Mouse (Mus musculus) heart, embryonic 16.5 days (tissue): Measurements from ENCODE around the gene Nkpd1. TPM values are rescaled to one million over a fixed set of nuclear protein-coding genes. Genes with fewer than 3 reads are reported as not detected.

Experiments
- ATAC-seq: fragments of 200-750 bp; cut with Nextera tagmentation; replicated peaks from 2 replicates; pipeline ENCODE4 v1.8.0; 2017; ENCODE audit warnings: moderate number of reproducible peaks; ENCODE audit not compliant: insufficient read depth, low FRiP score; ENCODE audit errors: extremely low read depth
- H3K27ac ChIP-seq: fragments of 300-500 bp; sonication (generic); 2 replicates; pipeline ENCODE4 v1.5.1; 2014; ENCODE audit warnings: mild to moderate bottlenecking, low read length, control low read depth, moderate library complexity
- H3K27me3 ChIP-seq: fragments of 300-500 bp; sonication (generic); 2 replicates; pipeline ENCODE4 v1.6.1; 2014; ENCODE audit warnings: low read length, mixed read lengths; ENCODE audit not compliant: control insufficient read depth, insufficient read depth
- H3K36me3 ChIP-seq: fragments of 300-500 bp; sonication (generic); 2 replicates; pipeline ENCODE4 v1.6.1; 2014; ENCODE audit not compliant: control insufficient read depth, insufficient read depth
- H3K4me1 ChIP-seq: fragments of 300-500 bp; sonication (generic); 2 replicates; pipeline ENCODE4 v1.6.1; 2014; ENCODE audit warnings: low read length, mixed read lengths; ENCODE audit not compliant: control insufficient read depth, insufficient read depth
- H3K4me2 ChIP-seq: fragments of 300-500 bp; sonication (generic); 2 replicates; pipeline ENCODE4 v1.6.1; 2014; ENCODE audit warnings: low read depth, mild to moderate bottlenecking, control low read depth, low read length
- H3K4me3 ChIP-seq: fragments of 300-500 bp; sonication (generic); 2 replicates; pipeline ENCODE4 v1.5.1; 2014; ENCODE audit warnings: mild to moderate bottlenecking, control low read depth, low read length
- H3K9ac ChIP-seq: fragments of 300-500 bp; sonication (generic); 2 replicates; pipeline ENCODE4 v1.6.1; 2014; ENCODE audit warnings: low read length, control low read depth
- H3K9me3 ChIP-seq: fragments of 300-500 bp; sonication (generic); replicated peaks from 2 replicates; pipeline ENCODE4 v1.6.1; 2016; ENCODE audit warnings: low read length; ENCODE audit not compliant: control insufficient read depth
- WGBS: fragments of 180-500 bp; shearing (Covaris S2); extraction: QIAGEN DNeasy Blood & Tissue Kit; methylation state at CpG from one replicate; pipeline ENCODE4 v1.1.7; 2014; 5-methylcytosine and 5-hydroxymethylcytosine counted together
- polyA plus RNA-seq: library from polyadenylated mRNA; unstranded; fragments of >200 nt; fragmentation: Nextera tagmentation; extraction: Ambion mirVana; gene quantifications from 2 replicates; pipeline ENCODE4 v1.2.1, GENCODE M21; 2015

Nkpd1 gene
- polyA plus RNA-seq, 1 experiment from 2014 or later: not detected

GRCm38 (mm10) chr7:19551634-19552033 lies 34.0 kb downstream of the Nkpd1 start:
- no peak for ATAC-seq
- Histone ChIP-seq H3K4me2 (no peak overlapping the region), H3K27ac (no peak overlapping the region), H3K36me3 (no peaks in the 10 kb centered on the region), H3K27me3 (no peaks in the 10 kb centered on the region), H3K4me3 (no peak overlapping the region), H3K9ac (no peak overlapping the region), H3K9me3 (no peaks in the 10 kb centered on the region), H3K4me1 (peaks cover 10% of the 10 kb centered on the region)
- WGBS: 92% methylated on average over 5 of the region's 5 CpGs

- Histone ChIP-seq H3K9me3 (no peaks in the 10 kb centered on the region), H3K4me3 (no peak overlapping the region), H3K36me3 (no peaks in the 10 kb centered on the region), H3K27ac (no peak overlapping the region), H3K27me3 (no peaks in the 10 kb centered on the region), H3K9ac (peak overlapping the region; percentile 28; the same call in 1 of the 2 replicates), H3K4me1 (peaks cover 18% of the 10 kb centered on the region), H3K4me2 (no peak overlapping the region)
- no peak for ATAC-seq
- WGBS: 39% methylated on average over 2 of the region's 2 CpGs
Measured at GRCm38 (mm10) chr7:19552443-19552842, 34.8 kb downstream of the Nkpd1 start.

- no peaks in the 10 kb centered on the region for H3K27me3 ChIP-seq
- H3K4me2 ChIP-seq: no peak overlapping the region
- H3K9ac ChIP-seq: no peak overlapping the region
- H3K9me3 ChIP-seq: no peaks in the 10 kb centered on the region
- H3K27ac ChIP-seq: no peak overlapping the region
- H3K4me1 ChIP-seq: peaks cover 34% of the 10 kb centered on the region
- ATAC-seq: no peak
- 50% methylated on average over 1 of the region's 1 CpGs for WGBS
- no peak overlapping the region for H3K4me3 ChIP-seq
- no peaks in the 10 kb centered on the region for H3K36me3 ChIP-seq
Measured at GRCm38 (mm10) chr7:19554168-19554567, 36.5 kb downstream of the Nkpd1 start.

- no peaks in the 10 kb centered on the region for H3K36me3 ChIP-seq
- no peak overlapping the region for H3K4me2 ChIP-seq
- WGBS: 77% methylated on average over 2 of the region's 2 CpGs
- peak overlapping the region; percentile 47 for H3K9ac ChIP-seq
- H3K27me3 ChIP-seq: no peaks in the 10 kb centered on the region
- H3K4me1 ChIP-seq: peaks cover 52% of the 10 kb centered on the region
- no peak for ATAC-seq
- H3K4me3 ChIP-seq: no peak overlapping the region
- H3K9me3 ChIP-seq: no peaks in the 10 kb centered on the region
- H3K27ac ChIP-seq: peak overlapping the region; percentile 64
Measured at GRCm38 (mm10) chr7:19557086-19557485, 39.4 kb downstream of the Nkpd1 start.

GRCm38 (mm10) chr7:19557982-19558900 lies 40.6 kb downstream of the Nkpd1 start:
- peak overlapping the region; percentile 51 for H3K9ac ChIP-seq
- 83% methylated on average over 6 of the region's 6 CpGs for WGBS
- ATAC-seq: no peak

GRCm38 (mm10) chr7:19558965-19559364 lies 41.3 kb downstream of the Nkpd1 start:
- Histone ChIP-seq H3K27me3 (no peaks in the 10 kb centered on the region), H3K4me1 (peaks cover 47% of the 10 kb centered on the region), H3K9me3 (no peaks in the 10 kb centered on the region), H3K36me3 (no peaks in the 10 kb centered on the region), H3K27ac (no peak overlapping the region), H3K9ac (peak overlapping the region; percentile 51; the same call in 1 of the 2 replicates), H3K4me3 (no peak overlapping the region), H3K4me2 (no peak overlapping the region)
- WGBS: 33% methylated on average over 2 of the region's 2 CpGs
- ATAC-seq: no peak

More at GRCm38 (mm10) chr7:19557982-19558900, 40.6 kb downstream of the Nkpd1 start:
- Histone ChIP-seq H3K9me3 (no peaks in the 10 kb centered on the region), H3K4me2 (no peak overlapping the region), H3K4me3 (no peak overlapping the region), H3K27me3 (no peaks in the 10 kb centered on the region), H3K4me1 (peaks cover 47% of the 10 kb centered on the region), H3K27ac (peak overlapping the region; percentile 11; the same call in 1 of the 2 replicates), H3K36me3 (no peaks in the 10 kb centered on the region)

- H3K27me3 ChIP-seq: no peaks in the 10 kb centered on the region
- H3K4me3 ChIP-seq: peak overlapping the region; percentile 89
- H3K9ac ChIP-seq: peak overlapping the region; percentile 93
- ATAC-seq: no peak
- 13% methylated on average over 11 of the region's 11 CpGs for WGBS
- peaks cover 15% of the 10 kb centered on the region for H3K36me3 ChIP-seq
- peak overlapping the region; percentile 17; the same call in 1 of the 2 replicates for H3K27ac ChIP-seq
- peak overlapping the region; percentile 90 for H3K4me2 ChIP-seq
- peaks cover 47% of the 10 kb centered on the region for H3K4me1 ChIP-seq
- H3K9me3 ChIP-seq: peaks cover 3% of the 10 kb centered on the region
Measured at GRCm38 (mm10) chr7:19560491-19561260, 43.0 kb downstream of the Nkpd1 start.

- H3K4me1 ChIP-seq: peaks cover 46% of the 10 kb centered on the region
- ATAC-seq: no peak
Measured at GRCm38 (mm10) chr7:19561431-19561764, 43.8 kb downstream of the Nkpd1 start.

More at GRCm38 (mm10) chr7:19561431-19561764, 43.8 kb downstream of the Nkpd1 start:
- Histone ChIP-seq H3K27ac (peak overlapping the region; percentile 91), H3K9ac (peak overlapping the region; percentile 93), H3K4me3 (peak overlapping the region; percentile 89), H3K9me3 (peaks cover 3% of the 10 kb centered on the region), H3K36me3 (peaks cover 15% of the 10 kb centered on the region), H3K4me2 (peak overlapping the region; percentile 90), H3K27me3 (no peaks in the 10 kb centered on the region)
- under 1% methylated on average over 11 of the region's 11 CpGs for WGBS
